Mouse (Mus musculus) right cerebral cortex, postnatal 10 days (tissue): ENCODE data around the gene Olfr568.

Experiments used
- DNase-seq, 2 experiments: peaks; one replicate each; pipeline ENCODE4 v3.0.0; 2021; ENCODE audit warnings: low spot score in 2 of 2

Olfr568 gene

DNA sequence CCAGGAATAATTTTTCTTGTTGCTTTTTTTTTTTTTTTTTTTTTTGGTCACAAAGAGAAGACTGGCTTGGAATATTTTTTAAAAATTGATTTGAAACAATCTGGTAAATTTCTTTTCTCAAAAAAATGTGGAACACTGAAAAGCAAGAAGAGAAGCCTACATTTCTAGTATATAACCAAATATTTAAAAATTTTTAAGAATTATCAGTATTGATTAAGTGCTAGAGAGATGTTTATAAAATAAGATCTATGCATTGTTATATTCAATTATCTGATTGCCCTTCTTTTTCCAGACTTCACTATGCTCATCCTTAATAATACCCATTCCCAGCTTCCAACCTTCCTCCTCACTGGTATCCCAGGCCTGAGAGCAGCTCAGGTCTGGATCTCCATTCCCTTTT is at the start of gene Olfr568:
TSS of gene Olfr568 (plus strand) at position 301 of the 400 bp plus-strand sequence.
- DNase-seq = no peak

DNA sequence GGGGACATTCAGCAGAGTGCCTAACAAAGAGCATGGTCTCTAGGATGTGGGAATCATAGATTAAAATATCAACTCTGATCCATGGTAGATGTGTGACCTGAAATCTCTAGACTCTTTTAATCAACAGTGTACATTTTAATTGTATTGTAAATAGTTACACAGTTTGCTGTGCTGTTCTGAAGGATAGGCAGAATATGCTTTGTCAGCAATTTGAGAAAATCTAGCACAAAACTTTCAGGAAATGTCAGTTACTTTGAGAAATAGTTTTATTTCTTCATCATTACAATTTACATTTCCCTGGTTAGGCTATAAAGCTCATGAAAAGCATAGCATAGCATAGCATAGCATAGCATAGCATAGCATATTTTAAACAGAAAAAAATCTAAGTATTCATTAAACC is 21.1 kb upstream of the Olfr568 start:
- no peak for DNase-seq

DNA sequence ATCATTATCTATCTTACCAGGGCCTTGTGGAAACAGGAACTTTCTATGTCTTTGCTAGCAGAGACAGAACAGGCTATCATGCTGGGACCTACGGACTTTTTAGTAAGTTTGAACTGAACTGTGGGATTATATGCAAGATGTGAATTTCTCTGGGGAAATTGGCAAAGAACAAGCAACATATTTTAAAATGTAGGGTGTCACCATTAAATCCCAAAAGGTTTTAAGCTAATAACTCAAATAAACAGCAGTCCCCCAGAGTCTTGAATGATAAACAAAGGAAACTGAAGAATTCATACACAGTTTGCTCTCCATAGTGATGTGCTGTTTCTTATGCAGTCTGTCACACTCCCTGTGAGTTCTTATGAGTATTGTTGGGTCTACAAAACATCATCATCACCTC is 18.3 kb upstream of the Olfr568 start, which contains the start of gene Olfr566:
TSS of gene Olfr566 (minus strand) at position 101 of the 400 bp plus-strand sequence.
- DNase-seq = no peak

DNA sequence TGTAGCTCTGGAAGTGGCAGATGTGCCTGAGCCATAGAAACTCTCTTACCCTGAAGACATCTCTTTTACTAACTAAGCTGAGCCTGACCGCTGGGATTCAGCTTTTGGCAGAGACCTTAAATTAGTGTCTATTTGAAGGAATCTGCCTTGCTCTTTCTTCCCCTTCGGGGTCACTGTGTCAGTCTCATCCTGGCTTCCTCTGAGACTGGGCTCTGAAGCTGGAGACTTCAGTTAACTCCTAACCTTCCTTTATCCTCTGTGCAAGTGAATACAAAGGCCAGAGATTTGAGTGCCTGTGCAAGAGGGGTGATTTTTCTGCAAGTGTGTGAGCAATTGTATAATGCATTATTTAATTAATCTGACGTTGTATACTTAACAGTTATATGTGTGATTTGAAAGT is 13.9 kb downstream of the Olfr568 start, which contains the start of gene Olfr569:
TSS of gene Olfr569 (minus strand) at position 101 of the 400 bp plus-strand sequence.
- no peak for DNase-seq

DNA sequence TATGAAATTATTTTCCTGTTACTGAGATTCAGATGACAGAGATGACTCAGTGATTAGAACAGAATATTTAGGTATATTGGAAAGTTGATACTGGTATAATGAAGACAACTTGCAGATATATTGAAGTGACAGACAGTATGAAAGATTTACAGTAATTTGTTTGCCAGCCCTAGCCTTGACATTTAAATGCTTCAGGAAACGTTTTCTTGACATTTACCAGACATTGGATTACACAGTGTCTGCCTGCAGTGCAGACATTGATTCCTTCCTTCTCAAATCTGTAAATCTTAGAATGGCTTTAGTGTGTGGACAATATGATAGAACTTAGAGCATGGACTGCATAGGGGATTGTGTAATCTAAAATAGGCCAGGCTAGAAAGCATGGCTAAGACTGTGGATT is 38.3 kb downstream of the Olfr568 start:
- no peak for DNase-seq

DNA sequence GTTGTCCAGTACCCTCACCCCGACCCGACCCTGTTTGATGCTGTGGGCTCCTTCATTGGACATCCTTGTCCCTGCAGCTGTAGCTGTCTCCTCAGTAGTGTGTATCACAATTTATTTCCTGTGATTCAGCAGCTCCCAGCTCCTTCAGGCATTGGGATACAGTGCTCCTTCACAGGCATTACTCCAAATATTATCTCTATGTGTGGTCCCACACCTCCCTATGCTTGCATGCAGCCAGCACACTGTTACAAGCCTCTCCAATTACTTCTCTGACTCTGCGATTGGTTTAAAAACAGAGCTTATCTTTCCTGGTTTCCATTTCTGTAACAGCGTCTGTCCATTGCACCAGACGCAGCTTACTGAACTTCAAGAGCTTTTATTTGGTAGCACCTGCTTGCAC is 39.5 kb downstream of the Olfr568 start:
- no peak for DNase-seq

DNA sequence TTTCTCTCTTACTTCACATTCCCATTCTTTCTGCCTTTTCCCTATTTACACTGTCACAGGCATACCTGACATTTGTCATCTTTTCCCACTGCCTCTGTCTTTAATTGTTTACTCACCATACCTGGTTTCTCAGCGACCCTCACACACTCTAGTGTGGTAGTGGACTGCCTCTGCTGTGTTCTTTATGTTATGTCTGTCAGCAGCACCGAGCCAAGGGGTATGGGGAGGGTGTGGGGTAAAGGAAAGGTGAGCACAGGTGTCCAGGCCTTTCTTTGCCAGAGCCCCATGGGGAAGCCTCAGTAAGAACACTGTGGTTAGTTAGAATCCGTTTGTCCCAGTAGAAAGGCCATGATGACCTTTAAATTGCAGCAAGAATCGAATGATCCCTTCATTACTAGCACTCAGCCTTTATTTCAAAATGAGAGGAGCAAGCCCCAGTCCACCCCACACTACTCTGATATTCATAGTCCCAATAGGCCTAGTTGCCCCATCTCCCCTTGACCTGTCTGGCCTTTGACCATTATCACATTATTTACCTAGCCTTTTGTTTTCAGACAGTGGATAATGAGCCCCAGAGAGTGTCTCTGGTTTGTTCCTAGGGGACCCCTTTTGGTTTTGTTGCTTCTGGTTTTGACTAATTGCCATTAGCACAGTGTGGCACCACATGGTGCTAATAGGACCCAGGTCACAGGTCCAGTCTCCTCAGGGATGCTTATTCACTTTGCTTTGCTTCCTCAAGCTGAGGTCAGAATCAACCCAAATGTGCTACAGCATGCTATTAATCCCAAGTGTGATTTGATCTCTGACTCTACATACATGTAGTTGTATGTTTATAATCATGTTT is 40.3 kb downstream of the Olfr568 start, which contains the start of gene Olfr571:
TSS of gene Olfr571 (minus strand) at position 505 of the 844 bp plus-strand sequence.
- DNase-seq = no peak

DNA sequence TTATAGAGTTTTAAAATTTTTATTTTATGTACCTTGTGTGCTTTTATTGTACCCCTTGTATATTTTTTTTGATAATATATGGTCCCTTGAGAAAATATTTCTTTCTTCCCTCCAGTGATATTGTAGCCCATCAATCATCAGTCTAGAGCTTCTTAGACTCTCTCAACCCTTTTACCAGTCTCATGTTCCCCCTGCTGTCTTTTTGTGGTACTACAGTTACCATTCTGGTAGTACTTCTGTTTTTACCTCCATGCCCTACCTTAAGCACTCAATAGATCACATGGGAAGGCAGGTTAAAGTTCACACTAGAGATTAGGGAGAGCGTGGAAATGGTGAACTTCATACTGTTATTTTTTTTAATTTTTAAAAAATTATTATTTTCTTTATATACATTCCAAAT is 42.7 kb downstream of the Olfr568 start:
- DNase-seq = no peak

DNA sequence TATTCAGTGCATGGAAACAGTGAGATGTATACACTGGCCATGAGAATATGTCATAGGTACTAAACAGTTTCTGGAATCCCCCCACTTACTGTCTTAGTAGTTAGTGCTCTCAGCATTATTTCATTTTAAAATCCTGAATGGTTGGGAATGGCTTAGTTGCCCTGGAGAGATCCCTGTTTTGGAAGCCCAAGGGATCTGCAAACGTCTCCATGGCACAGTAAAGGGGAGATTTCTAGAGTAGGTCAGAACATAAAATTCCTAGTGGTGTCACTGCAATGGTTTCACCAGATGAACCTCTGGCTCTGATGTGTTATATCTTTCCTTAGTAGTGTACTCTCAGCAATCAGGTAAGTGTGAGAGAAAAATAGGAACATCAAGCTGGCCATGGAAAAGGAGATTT is 47.2 kb downstream of the Olfr568 start, which contains the start of gene Olfr572:
TSS of gene Olfr572 (plus strand) at position 301 of the 400 bp plus-strand sequence.
- no peak for DNase-seq

DNA sequence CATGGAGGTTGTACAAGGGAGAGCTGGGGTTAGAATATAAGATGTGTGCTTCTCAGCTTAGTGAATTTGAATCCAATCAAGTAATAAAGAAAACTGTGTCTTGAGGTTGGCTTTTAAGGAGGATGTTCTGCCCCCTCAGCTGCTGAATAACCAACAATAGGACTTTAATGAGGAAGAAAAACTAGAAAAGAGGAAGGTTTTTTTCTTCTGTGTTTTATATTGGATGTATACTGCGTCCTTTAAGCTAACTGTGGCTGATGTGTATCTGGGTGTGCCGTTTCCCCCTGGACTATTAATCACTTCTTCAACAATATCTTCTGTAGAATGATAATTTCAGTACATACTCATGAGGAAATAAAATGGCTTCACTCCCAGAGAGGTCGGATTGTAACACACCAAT is 50.2 kb downstream of the Olfr568 start:
- DNase-seq = no peak
